Mouse (Mus musculus): ENCODE results near the gene Cfl1. TPM values are rescaled to one million over a fixed set of nuclear protein-coding genes. Genes with fewer than 3 reads are reported as not detected.
A peak's percentile ranks its signal among the peaks of the same experiment; 100 is the strongest.
"Not testable (repeated sequence)": the region's sequence is repeated elsewhere in the genome, so short reads cannot be mapped to it uniquely, and the experiment has no call there.

Gene Cfl1
- polyA plus RNA-seq, 1 experiment from 2014 or later = 1,653 TPM

DNA sequence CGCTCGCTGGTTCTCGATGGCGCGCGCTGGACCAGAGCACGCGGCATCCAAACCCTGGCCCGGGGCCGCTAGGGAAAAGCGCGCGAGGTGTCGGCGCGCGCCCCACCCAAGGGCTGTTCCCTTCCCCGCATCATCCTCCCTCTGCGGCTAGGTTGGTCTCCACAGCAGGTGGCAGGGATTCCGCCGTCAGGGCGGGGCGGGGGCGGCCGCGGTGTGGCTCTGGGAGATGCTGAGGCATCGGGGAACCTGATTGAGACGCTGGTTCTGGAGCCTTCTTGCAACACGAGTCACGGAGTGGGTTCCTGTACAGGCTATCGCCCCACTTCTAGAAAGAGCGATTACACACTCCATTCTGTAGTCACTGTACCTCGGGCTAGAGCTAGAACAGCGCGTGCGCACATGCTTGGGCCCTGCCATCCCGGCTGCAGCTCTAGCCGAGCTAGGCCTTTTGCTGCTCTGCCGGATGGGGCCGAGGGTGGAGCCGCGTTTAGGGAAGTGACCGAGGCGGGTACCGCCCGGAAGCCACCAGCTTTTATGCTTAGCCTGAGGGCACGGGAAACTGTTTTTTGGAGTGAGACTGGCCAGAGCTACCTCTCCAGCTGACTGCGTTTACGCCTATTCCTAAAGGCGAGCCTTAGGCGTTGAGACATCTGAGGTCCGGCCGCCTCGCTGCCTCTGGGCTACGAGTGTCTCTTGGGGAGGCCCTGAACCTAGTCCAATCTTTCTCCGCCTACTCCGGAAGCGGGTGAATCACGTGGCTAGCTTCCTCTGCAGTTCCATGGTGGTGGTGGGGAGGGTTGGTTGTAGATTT is 848 bp downstream of the Cfl1 start:
- Histone ChIP-seq H3K4me2 (replicated peaks; ENCODE audit: low read depth, low read length) (peak overlapping the region; percentile 76), H3K9ac (replicated peaks; ENCODE audit: low read depth) (peak overlapping the region; percentile 96), H3K4me3 (ENCODE audit: low read depth, low read length) (peak overlapping the region; percentile 94), H3K9me3 (ENCODE audit: low read length) (no peaks in the 10 kb centered on the region), H3K4me1 (ENCODE audit: insufficient read depth, low read depth, low read length) (peaks cover 16% of the 10 kb centered on the region; the same call in 1 of the 2 replicates), H3K36me3 (ENCODE audit: insufficient read depth, low read length) (peaks cover 21% of the 10 kb centered on the region), H3K27me3 (replicated peaks; ENCODE audit: insufficient read depth, low read length) (no peaks in the 10 kb centered on the region), H3K27ac (ENCODE audit: low read length) (peak overlapping the region; percentile 98)
- WGBS = 1% methylated on average over 54 of the region's 59 CpGs
- DNase-seq (ENCODE audit: low spot score) = peak; percentile 94
- TF ChIP-seq EP300 (IDR thresholded peaks at IDR 0.05) (peak; percentile 23; the same call in 1 of the 2 replicates), CTCF (IDR thresholded peaks at IDR 0.05) (no peak)
- ATAC-seq = peak; percentile 30

- no peaks in the 10 kb centered on the region for H3K27me3 ChIP-seq (replicated peaks; ENCODE audit: insufficient read depth, low read length)
- no peak overlapping the region for H3K9ac ChIP-seq (replicated peaks; ENCODE audit: low read depth)
- H3K36me3 ChIP-seq (ENCODE audit: insufficient read depth, low read length) = peaks cover 27% of the 10 kb centered on the region
- no peak overlapping the region for H3K4me3 ChIP-seq (ENCODE audit: low read depth, low read length)
- no peak for ATAC-seq
- WGBS = 73% methylated on average over 4 of the region's 4 CpGs
- H3K9me3 ChIP-seq (ENCODE audit: low read length) = no peaks in the 10 kb centered on the region
- no peak for DNase-seq (ENCODE audit: low spot score)
- TF ChIP-seq CTCF (IDR thresholded peaks at IDR 0.05) (no peak), EP300 (IDR thresholded peaks at IDR 0.05) (no peak)
- H3K4me1 ChIP-seq (ENCODE audit: insufficient read depth, low read depth, low read length) = peaks cover 3% of the 10 kb centered on the region; the same call in 1 of the 2 replicates
- H3K27ac ChIP-seq (ENCODE audit: low read length) = no peak overlapping the region
- no peak overlapping the region for H3K4me2 ChIP-seq (replicated peaks; ENCODE audit: low read depth, low read length)
Measured at GRCm38 (mm10) chr19:5492641-5493040, 2.4 kb downstream of the Cfl1 start.

GRCm38 (mm10) chr19:5493301-5493721 is 3.1 kb downstream of the Cfl1 start:
- peak; percentile 16; the same call in 1 of the 2 replicates for TF ChIP-seq CTCF (IDR thresholded peaks at IDR 0.05)
- H3K27ac ChIP-seq (ENCODE audit: low read length); DNase-seq (ENCODE audit: low spot score); ATAC-seq; H3K4me3 ChIP-seq (ENCODE audit: low read depth, low read length); H3K27me3 ChIP-seq (replicated peaks; ENCODE audit: insufficient read depth, low read length); H3K4me1 ChIP-seq (ENCODE audit: insufficient read depth, low read depth, low read length); H3K9ac ChIP-seq (replicated peaks; ENCODE audit: low read depth); H3K4me2 ChIP-seq (replicated peaks; ENCODE audit: low read depth, low read length); H3K9me3 ChIP-seq (ENCODE audit: low read length): not testable (repeated sequence)
- WGBS = 62% methylated on average over 9 of the region's 9 CpGs
- peaks cover 27% of the 10 kb centered on the region for H3K36me3 ChIP-seq (ENCODE audit: insufficient read depth, low read length)

DNA sequence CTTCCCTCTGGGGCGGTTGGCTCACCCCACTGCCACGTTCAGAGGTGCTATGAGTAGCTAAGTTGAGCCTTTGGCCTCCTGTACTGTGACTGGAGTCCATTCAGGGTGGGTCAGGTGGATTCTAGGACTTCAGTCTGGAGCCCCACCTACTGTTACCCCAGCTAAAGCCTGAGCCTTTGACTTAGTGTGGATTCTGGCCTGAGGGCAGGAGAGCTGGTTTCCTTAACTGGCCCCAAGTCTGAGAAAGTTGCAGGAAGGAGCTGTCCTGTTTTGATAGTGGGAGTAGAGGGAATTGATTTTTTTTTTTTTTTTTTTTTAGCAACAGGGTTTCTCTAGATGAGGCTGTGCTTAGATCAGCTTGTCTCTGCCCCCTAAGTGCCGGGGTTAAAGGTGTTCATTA is 4.1 kb downstream of the Cfl1 start:
- no peak for ATAC-seq
- no peak for DNase-seq (ENCODE audit: low spot score)
- 83% methylated on average over 3 of the region's 3 CpGs for WGBS

DNA sequence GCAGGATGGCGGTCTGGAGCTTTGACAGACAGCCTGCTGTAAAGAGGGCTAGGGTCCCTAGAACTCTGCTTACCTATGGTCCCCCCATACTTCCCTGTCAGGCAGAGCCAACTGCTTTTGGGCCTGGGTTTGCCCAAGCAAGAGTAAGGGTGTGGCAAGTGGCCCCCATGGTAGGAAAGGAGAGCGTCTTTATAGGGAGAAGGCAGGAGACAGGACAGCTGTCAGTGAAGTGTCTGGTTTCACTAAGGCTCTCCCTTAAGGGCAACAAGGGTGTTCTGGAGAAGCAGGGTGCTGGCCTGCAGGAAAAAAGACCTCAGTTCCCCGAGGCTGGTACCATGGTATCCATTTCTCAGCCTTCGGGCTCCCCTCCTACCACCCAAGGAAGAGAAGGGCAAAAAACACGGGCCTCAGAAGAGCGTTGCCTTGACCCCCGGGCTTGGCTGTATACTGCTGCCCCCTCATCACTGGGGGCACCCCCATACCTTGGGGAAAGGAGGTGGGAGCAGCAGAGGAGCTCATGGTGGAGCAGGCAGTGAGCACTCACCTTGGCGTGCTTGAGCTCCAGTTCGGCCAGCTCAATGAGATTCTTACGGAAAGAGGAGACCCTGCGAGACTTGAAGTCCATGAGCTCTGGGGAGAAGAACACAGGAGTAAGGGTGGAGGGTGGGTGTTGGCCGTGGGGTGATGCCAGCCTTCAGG is 5.2 kb downstream of the Cfl1 start:
- no peaks in the 10 kb centered on the region for H3K9me3 ChIP-seq (ENCODE audit: low read length)
- no peak for TF ChIP-seq CTCF (IDR thresholded peaks at IDR 0.05)
- TF ChIP-seq EP300 (IDR thresholded peaks at IDR 0.05) = no peak
- ATAC-seq (no peak), DNase-seq (ENCODE audit: low spot score) (no peak)
- H3K4me1 ChIP-seq (ENCODE audit: insufficient read depth, low read depth, low read length) = peaks cover 3% of the 10 kb centered on the region; the same call in 1 of the 2 replicates
- no peak overlapping the region for H3K4me3 ChIP-seq (ENCODE audit: low read depth, low read length)
- H3K36me3 ChIP-seq (ENCODE audit: insufficient read depth, low read length) = peaks cover 27% of the 10 kb centered on the region
- no peak overlapping the region for H3K4me2 ChIP-seq (replicated peaks; ENCODE audit: low read depth, low read length)
- no peak overlapping the region for H3K27ac ChIP-seq (ENCODE audit: low read length)
- no peak overlapping the region for H3K9ac ChIP-seq (replicated peaks; ENCODE audit: low read depth)
- WGBS = 81% methylated on average over 12 of the region's 12 CpGs
- H3K27me3 ChIP-seq (replicated peaks; ENCODE audit: insufficient read depth, low read length) = no peaks in the 10 kb centered on the region

More for the DNA sequence above, 4.1 kb downstream of the Cfl1 start:
- Histone ChIP-seq H3K9me3 (ENCODE audit: low read length) (no peaks in the 10 kb centered on the region), H3K4me1 (ENCODE audit: insufficient read depth, low read depth, low read length) (peaks cover 3% of the 10 kb centered on the region; the same call in 1 of the 2 replicates), H3K27me3 (replicated peaks; ENCODE audit: insufficient read depth, low read length) (no peaks in the 10 kb centered on the region), H3K9ac (replicated peaks; ENCODE audit: low read depth) (no peak overlapping the region), H3K27ac (ENCODE audit: low read length) (no peak overlapping the region), H3K4me3 (ENCODE audit: low read depth, low read length) (no peak overlapping the region), H3K36me3 (ENCODE audit: insufficient read depth, low read length) (peaks cover 27% of the 10 kb centered on the region), H3K4me2 (replicated peaks; ENCODE audit: low read depth, low read length) (no peak overlapping the region)
- TF ChIP-seq EP300 (IDR thresholded peaks at IDR 0.05) (no peak), CTCF (IDR thresholded peaks at IDR 0.05) (no peak)

DNA sequence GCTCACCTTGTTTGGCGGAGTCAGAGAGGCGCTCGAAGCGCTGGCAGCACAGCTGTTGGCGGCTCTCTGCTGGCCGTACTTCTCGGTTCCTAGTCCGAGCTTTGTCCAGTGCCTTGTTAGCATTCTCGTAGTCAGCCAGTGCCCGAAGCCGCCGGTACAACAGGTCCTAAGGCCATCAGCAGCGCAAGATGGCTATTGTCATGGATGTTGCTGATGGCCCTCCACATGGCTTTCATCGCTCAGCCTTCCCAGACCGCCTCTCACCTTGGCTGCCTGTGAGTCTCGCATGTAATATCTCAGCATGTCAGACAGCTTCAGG is 5.8 kb downstream of the Cfl1 start:
- peaks cover 27% of the 10 kb centered on the region for H3K36me3 ChIP-seq (ENCODE audit: insufficient read depth, low read length)
- no peak overlapping the region for H3K9ac ChIP-seq (replicated peaks; ENCODE audit: low read depth)
- H3K4me2 ChIP-seq (replicated peaks; ENCODE audit: low read depth, low read length) = no peak overlapping the region
- H3K27ac ChIP-seq (ENCODE audit: low read length) = no peak overlapping the region
- DNase-seq (ENCODE audit: low spot score) (no peak), ATAC-seq (no peak)
- H3K9me3 ChIP-seq (ENCODE audit: low read length) = no peaks in the 10 kb centered on the region
- no peak overlapping the region for H3K4me3 ChIP-seq (ENCODE audit: low read depth, low read length)
- WGBS = 79% methylated on average over 16 of the region's 16 CpGs
- H3K27me3 ChIP-seq (replicated peaks; ENCODE audit: insufficient read depth, low read length) = no peaks in the 10 kb centered on the region
- peaks cover 3% of the 10 kb centered on the region; the same call in 1 of the 2 replicates for H3K4me1 ChIP-seq (ENCODE audit: insufficient read depth, low read depth, low read length)
- TF ChIP-seq EP300 (IDR thresholded peaks at IDR 0.05) (no peak), CTCF (IDR thresholded peaks at IDR 0.05) (no peak)

Measured in lung, postnatal 0 days (tissue).